9 mouse cellular contexts compared by ENCODE assay signal in the genomic region with DNA sequence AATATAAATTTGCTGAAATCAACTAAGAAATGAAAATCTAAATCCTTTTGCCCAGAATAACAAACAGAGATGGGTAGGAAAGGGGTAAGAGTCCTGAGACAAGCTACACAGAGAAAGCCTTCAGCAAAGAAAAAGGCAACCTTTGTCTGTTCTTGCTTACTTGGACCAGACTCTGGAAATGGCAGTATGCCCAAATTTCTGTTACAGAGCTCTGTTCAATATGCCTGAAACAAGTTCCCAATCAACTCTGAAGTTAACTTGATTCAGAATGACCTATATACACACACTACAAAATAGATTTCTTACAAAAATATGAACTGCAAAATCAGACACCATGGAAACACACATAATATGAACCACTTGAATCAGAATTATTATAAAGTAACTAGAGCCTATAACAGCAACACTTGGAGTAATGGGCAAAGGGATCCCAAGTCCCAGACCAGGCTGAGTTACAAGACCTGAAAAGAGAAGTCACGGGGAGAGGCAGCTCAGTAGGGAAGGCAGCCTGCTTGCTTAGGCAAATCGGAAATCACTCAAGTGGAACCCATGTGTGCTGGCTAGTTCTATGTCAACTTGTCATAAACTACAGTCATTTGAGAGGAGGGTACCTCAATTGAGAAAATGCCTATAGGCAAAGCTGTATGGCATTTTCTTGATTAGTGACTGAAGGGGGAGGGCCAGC. TPM values are rescaled to one million over a fixed set of nuclear protein-coding genes. Genes with fewer than 3 reads are reported as not detected.
DNase-seq lines count a peak whose midpoint lies in the region; ATAC-seq and TF ChIP-seq lines count a peak whose summit lies in the region.
"Had no signal": no experiment of that assay in that cellular context is flagged by ENCODE, and none has a peak within 500 bp of the region (broad histone marks: within the 10 kb centered on the region; RNA-seq: fewer than 3 reads in every experiment).

No protein-coding gene starts in this region.

- WGBS in forebrain, embryonic 15.5 days: 56% methylated on average over 2 of the region's 2 CpGs
- 60% methylated on average over 2 of the region's 2 CpGs for WGBS in forebrain, embryonic 12.5 days
- WGBS in limb, embryonic 12.5 days: 76% methylated on average over 2 of the region's 2 CpGs
- 88% methylated on average over 2 of the region's 2 CpGs for WGBS in limb, embryonic 10.5 days

- H3K4me3 ChIP-seq in forebrain, embryonic 15.5 days: no peak overlapping the region
- H3K4me3 ChIP-seq in forebrain, embryonic 12.5 days (replicated peaks): no peak overlapping the region
- no peak overlapping the region for H3K4me3 ChIP-seq in limb, embryonic 12.5 days (replicated peaks)
- no peak overlapping the region for H3K4me3 ChIP-seq in limb, embryonic 10.5 days

- H3K27ac ChIP-seq in forebrain, embryonic 15.5 days (replicated peaks): peak overlapping the region; percentile 27
- no peak overlapping the region for H3K27ac ChIP-seq in forebrain, embryonic 12.5 days
- H3K27ac ChIP-seq in limb, embryonic 12.5 days: peak overlapping the region; percentile 72
- H3K27ac ChIP-seq in limb, embryonic 10.5 days: no peak overlapping the region

- no peak for TF ChIP-seq POLR2A in brain, embryonic 14.5 days (IDR thresholded peaks at IDR 0.05; ENCODE audit: borderline replicate concordance, extremely low read depth, insufficient read depth, insufficient read length, poor library complexity, severe bottlenecking)

- TF ChIP-seq CTCF in brain, embryonic 14.5 days (IDR thresholded peaks at IDR 0.05; ENCODE audit: borderline replicate concordance, extremely low read depth, insufficient read depth, insufficient read length): no peak

- no peak overlapping the region for H3K4me2 ChIP-seq in forebrain, embryonic 15.5 days (replicated peaks)
- no peak overlapping the region for H3K4me2 ChIP-seq in forebrain, embryonic 12.5 days
- H3K4me2 ChIP-seq in limb, embryonic 12.5 days: no peak overlapping the region

- ATAC-seq in forebrain, embryonic 15.5 days (replicated peaks): peak; percentile 63
- no peak for ATAC-seq in forebrain, embryonic 12.5 days (ENCODE audit: low FRiP score)
- ATAC-seq in limb, embryonic 12.5 days (ENCODE audit: insufficient number of reproducible peaks, insufficient read depth, low FRiP score, low TSS enrichment, low read depth): no peak
- ATAC-seq in inflammation-experienced regulatory T-cells, adult 6 months: no peak
- ATAC-seq: intestine, postnatal 0 days had no signal

- no peak for DNase-seq in limb, embryonic 10.5 days (ENCODE audit: low spot score)
- DNase-seq in brain, embryonic 14.5 days (ENCODE audit: low read depth): peak; percentile 71
- peak; percentile 12 for DNase-seq in left cerebral cortex, postnatal 4 days
- DNase-seq in gastrocnemius, adult 18-20 months (ENCODE audit: low spot score): no peak

- peaks cover 12% of the 10 kb centered on the region; the same call in 1 of the 2 replicates for H3K4me1 ChIP-seq in forebrain, embryonic 15.5 days
- no peaks in the 10 kb centered on the region for H3K4me1 ChIP-seq in forebrain, embryonic 12.5 days
- peaks cover 6% of the 10 kb centered on the region; the same call in 1 of the 2 replicates for H3K4me1 ChIP-seq in limb, embryonic 12.5 days (replicated peaks)
- H3K4me1 ChIP-seq in limb, embryonic 10.5 days: no peaks in the 10 kb centered on the region

- no peaks in the 10 kb centered on the region for H3K27me3 ChIP-seq in forebrain, embryonic 15.5 days
- no peaks in the 10 kb centered on the region for H3K27me3 ChIP-seq in forebrain, embryonic 12.5 days
- no peaks in the 10 kb centered on the region for H3K27me3 ChIP-seq in limb, embryonic 12.5 days
- H3K27me3 ChIP-seq in limb, embryonic 10.5 days (ENCODE audit: low read depth, poor library complexity, severe bottlenecking): no peaks in the 10 kb centered on the region

- no peak overlapping the region for H3K9ac ChIP-seq in forebrain, embryonic 15.5 days (replicated peaks)
- H3K9ac ChIP-seq in forebrain, embryonic 12.5 days: no peak overlapping the region
- H3K9ac ChIP-seq in limb, embryonic 12.5 days (replicated peaks): no peak overlapping the region

- H3K36me3 ChIP-seq in forebrain, embryonic 15.5 days: no peaks in the 10 kb centered on the region
- no peaks in the 10 kb centered on the region for H3K36me3 ChIP-seq in forebrain, embryonic 12.5 days (replicated peaks)
- H3K36me3 ChIP-seq in limb, embryonic 12.5 days: no peaks in the 10 kb centered on the region
- H3K36me3 ChIP-seq in limb, embryonic 10.5 days: peaks cover 3% of the 10 kb centered on the region; the same call in 1 of the 2 replicates

- intact Hi-C loops in left cerebral cortex, postnatal 4 days (cut with DNase I): no loop called here

- no peaks in the 10 kb centered on the region for H3K9me3 ChIP-seq in forebrain, embryonic 15.5 days
- H3K9me3 ChIP-seq in forebrain, embryonic 12.5 days: no peaks in the 10 kb centered on the region
- no peaks in the 10 kb centered on the region for H3K9me3 ChIP-seq in limb, embryonic 12.5 days
- H3K9me3 ChIP-seq in limb, embryonic 10.5 days (replicated peaks): no peaks in the 10 kb centered on the region

RNA-seq across cellular contexts. Expression of gene Abi1, which starts 53.9 kb away (rescaled TPM):
- polyA plus RNA-seq in forebrain, embryonic 15.5 days (2015; fragmentation: Nextera tagmentation; extraction: Ambion mirVana): 57.7 and 58.1 TPM in 2 replicates
- polyA plus RNA-seq in forebrain, embryonic 12.5 days (2016; fragmentation: Nextera tagmentation; extraction: Ambion mirVana): 42.1 and 43.7 TPM in 2 replicates
- polyA plus RNA-seq in limb, embryonic 12.5 days (2016; fragmentation: Nextera tagmentation; extraction: Ambion mirVana): 37.0 and 40.6 TPM in 2 replicates
- 32.1 and 40.2 TPM in 2 replicates for polyA plus RNA-seq in limb, embryonic 10.5 days (2016; fragmentation: Nextera tagmentation; extraction: Ambion mirVana)
- 86.0 and 108 TPM in 2 replicates for polyA plus RNA-seq in brain, embryonic 14.5 days (2012; rRNA removed)
- 100 to 1,000 TPM in 1 of 2 experiments, 10 to 100 TPM in 1; 89.4 to 103 TPM for total RNA-seq in left cerebral cortex, postnatal 4 days (2021)
- polyA plus RNA-seq in inflammation-experienced regulatory T-cells, adult 6 months (2017; shearing (Covaris generic)): 100 to 1,000 TPM; 205 to 247 (median 244) TPM
- total RNA-seq in gastrocnemius, adult 18-20 months (2021): 10 to 100 TPM; 17.4 to 22.4 TPM

Comparison
In these comparisons a context has a peak if more than half of its experiments do, and no peak if none do; other contexts are left out.
1. H3K27ac ChIP-seq: peak in forebrain, embryonic 15.5 days (single experiment) and limb, embryonic 12.5 days (single experiment); none in forebrain, embryonic 12.5 days (single experiment) and limb, embryonic 10.5 days (single experiment).
2. DNase-seq: peak in brain, embryonic 14.5 days (single experiment) and left cerebral cortex, postnatal 4 days (single experiment); none in limb, embryonic 10.5 days (single experiment) and gastrocnemius, adult 18-20 months (single experiment).